Mouse (Mus musculus) CH12.LX (cell line): ENCODE measurements at regions not wholly inside any gene's neighbourhood (a gene's known extent, or its start where the extent isn't known, plus 50 kb on each side); places are given as distances from the start of the nearest gene placed in this dataset.

ENCODE experiments used
- DNase-seq: peaks from one replicate; pipeline ENCODE4 v3.0.0-alpha.2; 2013; ENCODE audit errors: extremely low read depth
- H3K27ac ChIP-seq: 2 replicates; pipeline ENCODE4 v1.5.1; 2012; ENCODE audit warnings: low read depth, mild to moderate bottlenecking, control low read depth, moderate library complexity; ENCODE audit not compliant: insufficient read depth
- H3K27me3 ChIP-seq: replicated peaks from 2 replicates; pipeline ENCODE3; 2012; ENCODE audit warnings: inconsistent platforms
- H3K36me3 ChIP-seq, 2 experiments: replicated peaks in 1 of 2; 2 replicates each; pipeline versions ENCODE3 to v1.6.1; 2012; ENCODE audit warnings: inconsistent platforms in 1 of 2, low read length in 1 of 2, mild to moderate bottlenecking in 1 of 2, mixed read lengths in 1 of 2, moderate library complexity in 1 of 2; ENCODE audit not compliant: control insufficient read depth in 1 of 2, insufficient read depth in 1 of 2
- H3K4me1 ChIP-seq, 2 experiments: 2 replicates each; pipeline ENCODE4 v1.6.1; 2012; ENCODE audit warnings: inconsistent platforms in 1 of 2, moderate library complexity in 1 of 2; ENCODE audit not compliant: insufficient read depth in 2 of 2, control insufficient read depth in 1 of 2
- H3K4me2 ChIP-seq: 2 replicates; pipeline ENCODE4 v1.6.1; 2012; ENCODE audit warnings: low read depth, mild to moderate bottlenecking, control low read depth; ENCODE audit not compliant: poor library complexity, insufficient read depth, severe bottlenecking
- H3K4me3 ChIP-seq, 3 experiments: fragments of 150-350 bp in 1 of 3; sonication (generic) in 1 of 3; replicated peaks in 1 of 3; 2 replicates each; pipeline versions ENCODE3 to v1.5.1; 2011 to 2012; ENCODE audit warnings: low read depth in 2 of 3, low read length in 2 of 3, mild to moderate bottlenecking in 2 of 3, moderate library complexity in 2 of 3, control low read depth in 1 of 3, improper control_type of control experiment in 1 of 3, inconsistent platforms in 1 of 3, mixed read lengths in 1 of 3; ENCODE audit not compliant: poor library complexity in 1 of 3
- H3K79me2 ChIP-seq: replicated peaks from 2 replicates; pipeline ENCODE4 v1.6.1; 2012; ENCODE audit warnings: mild to moderate bottlenecking, moderate library complexity; ENCODE audit not compliant: control insufficient read depth, poor library complexity, insufficient read depth, severe bottlenecking; ENCODE audit errors: extremely low read depth
- H3K9ac ChIP-seq: 2 replicates; pipeline ENCODE4 v1.6.1; 2012; ENCODE audit warnings: low read depth, mild to moderate bottlenecking, control low read depth, moderate library complexity; ENCODE audit not compliant: insufficient read depth
- H3K9me3 ChIP-seq: replicated peaks from 2 replicates; pipeline ENCODE3; 2012; ENCODE audit warnings: low read length, inconsistent platforms, mixed read lengths
- BHLHE40 ChIP-seq: IDR thresholded peaks from 2 replicates; pipeline ENCODE4 v1.6.1; 2011; ENCODE audit warnings: mild to moderate bottlenecking, low read depth, low read length, improper control_type of control experiment
- CHD2 ChIP-seq: IDR thresholded peaks from 2 replicates; pipeline ENCODE4 v1.6.1; 2011; ENCODE audit warnings: low read length, improper control_type of control experiment
- CTCF ChIP-seq, 2 experiments: IDR thresholded peaks in 1 of 2; conservative IDR thresholded peaks in 1 of 2; 2 replicates each; pipeline ENCODE4 v1.5.1; 2011 to 2012; ENCODE audit warnings: low read depth in 2 of 2, low read length in 2 of 2, improper control_type of control experiment in 1 of 2, inconsistent platforms in 1 of 2, mild to moderate bottlenecking in 1 of 2, moderate library complexity in 1 of 2
- E2F4 ChIP-seq: IDR thresholded peaks from 2 replicates; pipeline ENCODE4 v1.6.1; 2011; ENCODE audit warnings: low read depth, low read length, improper control_type of control experiment; ENCODE audit not compliant: insufficient replicate concordance
- ELF1 ChIP-seq: IDR thresholded peaks from 2 replicates; pipeline ENCODE4 v1.6.1; 2014; ENCODE audit warnings: low read depth, mild to moderate bottlenecking, inconsistent platforms, low read length, improper control_type of control experiment
- EP300 ChIP-seq: IDR thresholded peaks from 2 replicates; pipeline ENCODE4 v1.6.1; 2011; ENCODE audit warnings: low read length, improper control_type of control experiment
- ETS1 ChIP-seq: conservative IDR thresholded peaks from 2 replicates; pipeline ENCODE4 v1.6.1; 2012; ENCODE audit warnings: low read depth, mild to moderate bottlenecking, inconsistent platforms, low read length, improper control_type of control experiment, moderate library complexity
- GABPA ChIP-seq: IDR thresholded peaks from 2 replicates; pipeline ENCODE4 v1.6.1; 2012; ENCODE audit warnings: low read depth, low read length, improper control_type of control experiment, inconsistent platforms; ENCODE audit not compliant: insufficient replicate concordance
- HCFC1 ChIP-seq: IDR thresholded peaks from 2 replicates; pipeline ENCODE4 v1.6.1; 2012; ENCODE audit warnings: low read depth, mild to moderate bottlenecking, inconsistent platforms, low read length, improper control_type of control experiment
- MAFK ChIP-seq: IDR thresholded peaks from 2 replicates; pipeline ENCODE4 v1.6.1; 2011; ENCODE audit warnings: low read length, improper control_type of control experiment; ENCODE audit not compliant: insufficient replicate concordance
- MAX ChIP-seq: IDR thresholded peaks from 2 replicates; pipeline ENCODE4 v1.6.1; 2011; ENCODE audit warnings: low read length, improper control_type of control experiment
- MEF2A ChIP-seq: IDR thresholded peaks from 2 replicates; pipeline ENCODE4 v1.6.1; 2014; ENCODE audit warnings: low read depth, mild to moderate bottlenecking, inconsistent platforms, low read length, improper control_type of control experiment, borderline replicate concordance
- MXI1 ChIP-seq: IDR thresholded peaks from 2 replicates; pipeline ENCODE4 v1.6.1; 2011; ENCODE audit warnings: mild to moderate bottlenecking, low read depth, low read length, improper control_type of control experiment
- MYC ChIP-seq: IDR thresholded peaks from 2 replicates; pipeline ENCODE4 v1.6.1; 2011; ENCODE audit warnings: low read depth, mild to moderate bottlenecking, improper control_type of control experiment, low read length
- NELFE ChIP-seq: IDR thresholded peaks from 2 replicates; pipeline ENCODE4 v1.6.1; 2011; ENCODE audit warnings: low read depth, low read length, improper control_type of control experiment
- NRF1 ChIP-seq: IDR thresholded peaks from 2 replicates; pipeline ENCODE4 v1.6.1; 2014; ENCODE audit warnings: low read depth, mild to moderate bottlenecking, inconsistent platforms, low read length, improper control_type of control experiment, moderate library complexity
- PAX5 ChIP-seq: IDR thresholded peaks from 2 replicates; pipeline ENCODE4 v1.6.1; 2012; ENCODE audit warnings: low read length, inconsistent platforms, mixed read lengths
- POLR2A ChIP-seq: IDR thresholded peaks from 2 replicates; pipeline ENCODE4 v1.6.1; 2011; ENCODE audit warnings: low read depth, mild to moderate bottlenecking, improper control_type of control experiment, low read length
- POLR2AphosphoS2 ChIP-seq: IDR thresholded peaks from 2 replicates; pipeline ENCODE4 v1.6.1; 2011; ENCODE audit warnings: low read depth, low read length, improper control_type of control experiment
- RAD21 ChIP-seq: IDR thresholded peaks from 2 replicates; pipeline ENCODE4 v1.6.1; 2011; ENCODE audit warnings: low read depth, mild to moderate bottlenecking, low read length, improper control_type of control experiment, moderate library complexity
- SIN3A ChIP-seq: IDR thresholded peaks from 2 replicates; pipeline ENCODE4 v1.6.1; 2012; ENCODE audit warnings: low read length, improper control_type of control experiment, inconsistent platforms
- SMC3 ChIP-seq: IDR thresholded peaks from 2 replicates; pipeline ENCODE4 v1.6.1; 2011; ENCODE audit warnings: low read depth, low read length, improper control_type of control experiment
- TBP ChIP-seq: conservative IDR thresholded peaks from 2 replicates; pipeline ENCODE4 v1.6.1; 2011; ENCODE audit warnings: low read depth, low read length, improper control_type of control experiment
- UBTF ChIP-seq: IDR thresholded peaks from 2 replicates; pipeline ENCODE4 v1.6.1; 2012; ENCODE audit warnings: low read depth, mild to moderate bottlenecking, inconsistent platforms, low read length, improper control_type of control experiment, moderate library complexity
- USF1 ChIP-seq: IDR thresholded peaks from 2 replicates; pipeline ENCODE4 v1.6.1; 2014; ENCODE audit warnings: low read depth, mild to moderate bottlenecking, inconsistent platforms, low read length, improper control_type of control experiment
- ZKSCAN1 ChIP-seq: IDR thresholded peaks from 2 replicates; pipeline ENCODE4 v1.6.1; 2012; ENCODE audit warnings: low read depth, inconsistent platforms, low read length, improper control_type of control experiment, borderline replicate concordance
- dilution Hi-C: fragments of 300-500 bp; cut with MboI; formaldehyde crosslinking; loops from 2 replicates; pipeline ENCODE4 v1.14.3; 2020; ENCODE audit warnings: low sequenced_read_pairs; ENCODE audit not compliant: extremely low pct_unique_long_range_greater_than_20kb, extremely low pct_ligation_motif_present
- in situ Hi-C: fragments of 300-500 bp; cut with MboI; formaldehyde crosslinking; loops from 3 replicates; pipeline ENCODE4 v1.14.3; 2019; ENCODE audit warnings: low sequenced_read_pairs, low pct_ligation_motif_present, low pct_unique_long_range_greater_than_20kb, mixed read lengths

DNA sequence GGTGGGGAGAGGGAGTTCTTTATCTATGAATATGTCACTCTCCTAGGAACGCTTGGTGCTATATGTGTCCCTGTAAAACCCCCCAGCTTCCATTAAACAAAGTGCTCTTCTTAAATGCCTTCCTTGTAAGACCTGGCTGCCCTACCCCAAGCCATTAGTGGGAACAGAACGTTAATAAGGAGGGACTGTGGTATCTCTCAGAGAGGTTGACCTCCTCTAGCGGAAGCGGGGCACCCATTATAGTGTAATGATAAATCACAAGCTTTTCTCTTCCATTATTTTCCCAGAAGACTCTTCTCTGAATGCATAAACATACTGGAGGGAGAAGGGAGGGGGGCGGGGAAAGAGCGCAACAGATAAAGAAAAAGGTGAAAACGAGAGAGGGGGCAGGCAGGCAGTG, 455.3 kb downstream of the Nuf2 start:
- Histone ChIP-seq H3K9ac (no peak overlapping the region), H3K4me2 (no peak overlapping the region), H3K27me3 (no peaks in the 10 kb centered on the region), H3K4me1 (no peaks in the 10 kb centered on the region)
- DNase-seq, result no peak
- dilution Hi-C loops, result no loop called here
- TF ChIP-seq SIN3A (no peak), RAD21 (no peak), MXI1 (no peak), POLR2A (no peak), MAX (no peak), ELF1 (no peak), USF1 (no peak), ETS1 (no peak), ZKSCAN1 (no peak), EP300 (no peak), CTCF (conservative IDR thresholded peaks at IDR 0.05 in 1 of 2, IDR thresholded peaks at IDR 0.05 in 1 of 2; ENCODE audit: low read depth in 2 of 2, low read length in 2 of 2) (no peak), E2F4 (no peak), MAFK (no peak)
- TF ChIP-seq, all 38 proteins: peak for 0
- no peaks in the 10 kb centered on the region for H3K79me2 ChIP-seq
- in situ Hi-C loops, result no loop called here
- no peak overlapping the region for H3K27ac ChIP-seq
- peaks cover 48% of the 10 kb centered on the region for H3K9me3 ChIP-seq
- no peaks in the 10 kb centered on the region for H3K36me3 ChIP-seq
- no peak overlapping the region for H3K4me3 ChIP-seq

DNA sequence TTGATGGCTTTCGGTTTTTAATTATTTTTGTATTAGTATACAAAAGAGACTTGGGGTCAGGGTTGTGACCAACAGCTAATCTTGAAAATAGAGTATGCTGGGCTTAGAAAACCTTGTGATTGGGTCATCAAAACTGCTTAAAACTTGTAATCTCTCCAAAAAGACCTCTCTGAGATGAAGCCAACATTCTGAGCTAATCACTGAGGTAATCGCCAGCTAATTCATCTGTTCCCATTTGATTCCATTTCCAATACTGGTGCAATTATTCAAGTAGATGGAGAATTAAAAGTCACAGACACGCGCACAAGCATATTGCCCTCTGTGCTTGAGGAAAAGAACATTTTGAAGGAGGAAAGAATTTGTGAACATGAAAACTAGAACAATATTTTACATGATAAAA, 459.9 kb downstream of the Nuf2 start:
- H3K9me3 ChIP-seq, result peaks cover 39% of the 10 kb centered on the region
- dilution Hi-C loops (no loop called here), in situ Hi-C loops (no loop called here)
- no peak for TF ChIP-seq E2F4
- TF ChIP-seq MAFK, result no peak
- no peak for TF ChIP-seq BHLHE40
- no peak for TF ChIP-seq MEF2A
- no peak for TF ChIP-seq HCFC1
- TF ChIP-seq TBP, result no peak
- no peak for TF ChIP-seq CHD2
- no peak for TF ChIP-seq SMC3
- no peak for TF ChIP-seq MXI1
- TF ChIP-seq NRF1, result no peak
- TF ChIP-seq ETS1, result no peak
- TF ChIP-seq GABPA, result no peak
- no peak for TF ChIP-seq PAX5
- no peak for TF ChIP-seq NELFE
- TF ChIP-seq UBTF, result no peak
- no peak for TF ChIP-seq MYC
- TF ChIP-seq POLR2AphosphoS2, result no peak
- no peak for DNase-seq
- no peaks in the 10 kb centered on the region for H3K36me3 ChIP-seq
- no peak overlapping the region for H3K27ac ChIP-seq
- no peaks in the 10 kb centered on the region for H3K79me2 ChIP-seq
- no peak overlapping the region for H3K9ac ChIP-seq
- no peaks in the 10 kb centered on the region for H3K27me3 ChIP-seq
- H3K4me2 ChIP-seq, result no peak overlapping the region
- H3K4me1 ChIP-seq, result no peaks in the 10 kb centered on the region
- H3K4me3 ChIP-seq, result no peak overlapping the region
